Mouse (Mus musculus) CH12.LX (cell line): ENCODE measurements at regions not wholly inside any gene's neighbourhood (a gene's known extent, or its start where the extent isn't known, plus 50 kb on each side); places are given as distances from the start of the nearest gene placed in this dataset.

Source experiments
- DNase-seq: peaks from one replicate; pipeline ENCODE4 v3.0.0-alpha.2; 2013; ENCODE audit errors: extremely low read depth
- H3K27ac ChIP-seq: 2 replicates; pipeline ENCODE4 v1.5.1; 2012; ENCODE audit warnings: low read depth, mild to moderate bottlenecking, control low read depth, moderate library complexity; ENCODE audit not compliant: insufficient read depth
- H3K27me3 ChIP-seq: replicated peaks from 2 replicates; pipeline ENCODE3; 2012; ENCODE audit warnings: inconsistent platforms
- H3K36me3 ChIP-seq, 2 experiments: replicated peaks in 1 of 2; 2 replicates each; pipeline versions ENCODE3 to v1.6.1; 2012; ENCODE audit warnings: inconsistent platforms in 1 of 2, low read length in 1 of 2, mild to moderate bottlenecking in 1 of 2, mixed read lengths in 1 of 2, moderate library complexity in 1 of 2; ENCODE audit not compliant: control insufficient read depth in 1 of 2, insufficient read depth in 1 of 2
- H3K4me1 ChIP-seq, 2 experiments: 2 replicates each; pipeline ENCODE4 v1.6.1; 2012; ENCODE audit warnings: inconsistent platforms in 1 of 2, moderate library complexity in 1 of 2; ENCODE audit not compliant: insufficient read depth in 2 of 2, control insufficient read depth in 1 of 2
- H3K4me2 ChIP-seq: 2 replicates; pipeline ENCODE4 v1.6.1; 2012; ENCODE audit warnings: low read depth, mild to moderate bottlenecking, control low read depth; ENCODE audit not compliant: poor library complexity, insufficient read depth, severe bottlenecking
- H3K4me3 ChIP-seq, 3 experiments: fragments of 150-350 bp in 1 of 3; sonication (generic) in 1 of 3; replicated peaks in 1 of 3; 2 replicates each; pipeline versions ENCODE3 to v1.5.1; 2011 to 2012; ENCODE audit warnings: low read depth in 2 of 3, low read length in 2 of 3, mild to moderate bottlenecking in 2 of 3, moderate library complexity in 2 of 3, control low read depth in 1 of 3, improper control_type of control experiment in 1 of 3, inconsistent platforms in 1 of 3, mixed read lengths in 1 of 3; ENCODE audit not compliant: poor library complexity in 1 of 3
- H3K79me2 ChIP-seq: replicated peaks from 2 replicates; pipeline ENCODE4 v1.6.1; 2012; ENCODE audit warnings: mild to moderate bottlenecking, moderate library complexity; ENCODE audit not compliant: control insufficient read depth, poor library complexity, insufficient read depth, severe bottlenecking; ENCODE audit errors: extremely low read depth
- H3K9ac ChIP-seq: 2 replicates; pipeline ENCODE4 v1.6.1; 2012; ENCODE audit warnings: low read depth, mild to moderate bottlenecking, control low read depth, moderate library complexity; ENCODE audit not compliant: insufficient read depth
- H3K9me3 ChIP-seq: replicated peaks from 2 replicates; pipeline ENCODE3; 2012; ENCODE audit warnings: low read length, inconsistent platforms, mixed read lengths
- BHLHE40 ChIP-seq: IDR thresholded peaks from 2 replicates; pipeline ENCODE4 v1.6.1; 2011; ENCODE audit warnings: mild to moderate bottlenecking, low read depth, low read length, improper control_type of control experiment
- E2F4 ChIP-seq: IDR thresholded peaks from 2 replicates; pipeline ENCODE4 v1.6.1; 2011; ENCODE audit warnings: low read depth, low read length, improper control_type of control experiment; ENCODE audit not compliant: insufficient replicate concordance
- EP300 ChIP-seq: IDR thresholded peaks from 2 replicates; pipeline ENCODE4 v1.6.1; 2011; ENCODE audit warnings: low read length, improper control_type of control experiment
- GABPA ChIP-seq: IDR thresholded peaks from 2 replicates; pipeline ENCODE4 v1.6.1; 2012; ENCODE audit warnings: low read depth, low read length, improper control_type of control experiment, inconsistent platforms; ENCODE audit not compliant: insufficient replicate concordance
- HCFC1 ChIP-seq: IDR thresholded peaks from 2 replicates; pipeline ENCODE4 v1.6.1; 2012; ENCODE audit warnings: low read depth, mild to moderate bottlenecking, inconsistent platforms, low read length, improper control_type of control experiment
- JUND ChIP-seq: conservative IDR thresholded peaks from 2 replicates; pipeline ENCODE4 v1.6.1; 2011; ENCODE audit warnings: low read depth, low read length, improper control_type of control experiment
- MAFK ChIP-seq: IDR thresholded peaks from 2 replicates; pipeline ENCODE4 v1.6.1; 2011; ENCODE audit warnings: low read length, improper control_type of control experiment; ENCODE audit not compliant: insufficient replicate concordance
- MAX ChIP-seq: IDR thresholded peaks from 2 replicates; pipeline ENCODE4 v1.6.1; 2011; ENCODE audit warnings: low read length, improper control_type of control experiment
- MEF2A ChIP-seq: IDR thresholded peaks from 2 replicates; pipeline ENCODE4 v1.6.1; 2014; ENCODE audit warnings: low read depth, mild to moderate bottlenecking, inconsistent platforms, low read length, improper control_type of control experiment, borderline replicate concordance
- MXI1 ChIP-seq: IDR thresholded peaks from 2 replicates; pipeline ENCODE4 v1.6.1; 2011; ENCODE audit warnings: mild to moderate bottlenecking, low read depth, low read length, improper control_type of control experiment
- NRF1 ChIP-seq: IDR thresholded peaks from 2 replicates; pipeline ENCODE4 v1.6.1; 2014; ENCODE audit warnings: low read depth, mild to moderate bottlenecking, inconsistent platforms, low read length, improper control_type of control experiment, moderate library complexity
- PAX5 ChIP-seq: IDR thresholded peaks from 2 replicates; pipeline ENCODE4 v1.6.1; 2012; ENCODE audit warnings: low read length, inconsistent platforms, mixed read lengths
- SIN3A ChIP-seq: IDR thresholded peaks from 2 replicates; pipeline ENCODE4 v1.6.1; 2012; ENCODE audit warnings: low read length, improper control_type of control experiment, inconsistent platforms
- TBP ChIP-seq: conservative IDR thresholded peaks from 2 replicates; pipeline ENCODE4 v1.6.1; 2011; ENCODE audit warnings: low read depth, low read length, improper control_type of control experiment
- TCF12 ChIP-seq: IDR thresholded peaks from 2 replicates; pipeline ENCODE4 v1.6.1; 2014; ENCODE audit warnings: low read depth, mild to moderate bottlenecking, inconsistent platforms, low read length, improper control_type of control experiment
- USF2 ChIP-seq: conservative IDR thresholded peaks from 2 replicates; pipeline ENCODE4 v1.6.1; 2011; ENCODE audit warnings: low read depth, low read length, improper control_type of control experiment
- ZMIZ1 ChIP-seq: IDR thresholded peaks from 2 replicates; pipeline ENCODE4 v1.6.1; 2012; ENCODE audit warnings: low read depth, mild to moderate bottlenecking, inconsistent platforms, low read length, improper control_type of control experiment
- dilution Hi-C: fragments of 300-500 bp; cut with MboI; formaldehyde crosslinking; loops from 2 replicates; pipeline ENCODE4 v1.14.3; 2020; ENCODE audit warnings: low sequenced_read_pairs; ENCODE audit not compliant: extremely low pct_unique_long_range_greater_than_20kb, extremely low pct_ligation_motif_present
- in situ Hi-C: fragments of 300-500 bp; cut with MboI; formaldehyde crosslinking; loops from 3 replicates; pipeline ENCODE4 v1.14.3; 2019; ENCODE audit warnings: low sequenced_read_pairs, low pct_ligation_motif_present, low pct_unique_long_range_greater_than_20kb, mixed read lengths

- Histone ChIP-seq H3K36me3 (no peaks in the 10 kb centered on the region), H3K79me2 (no peaks in the 10 kb centered on the region), H3K27ac (no peak overlapping the region), H3K4me2 (no peak overlapping the region), H3K27me3 (no peaks in the 10 kb centered on the region), H3K9me3 (peaks cover 4% of the 10 kb centered on the region), H3K4me1 (peaks cover 0 to 26% of the 10 kb centered on the region in 2 experiments; a peak in 2 of 4 replicates), H3K4me3 (no peak overlapping the region), H3K9ac (no peak overlapping the region)
- in situ Hi-C loops (no loop called here), dilution Hi-C loops (no loop called here)
- DNase-seq, result no peak
- TF ChIP-seq E2F4, result no peak
- no peak for TF ChIP-seq TBP
- no peak for TF ChIP-seq ZMIZ1
- no peak for TF ChIP-seq PAX5
- no peak for TF ChIP-seq MAFK
- TF ChIP-seq TCF12, result no peak
- no peak for TF ChIP-seq JUND
- no peak for TF ChIP-seq EP300
- no peak for TF ChIP-seq MEF2A
Observed at GRCm38 (mm10) chr9:61640739-61641138, 268.6 kb downstream of the Tle3 start.

- H3K4me2 ChIP-seq, result no peak overlapping the region
- peaks cover 0 to 21% of the 10 kb centered on the region in 2 experiments; a peak in 2 of 4 replicates for H3K4me1 ChIP-seq
- no peak overlapping the region for H3K27ac ChIP-seq
- dilution Hi-C loops, result no loop called here
- DNase-seq, result no peak
- no peaks in the 10 kb centered on the region for H3K79me2 ChIP-seq
- TF ChIP-seq HCFC1, result no peak
- TF ChIP-seq USF2, result no peak
- no peak for TF ChIP-seq NRF1
- no peak for TF ChIP-seq MXI1
- TF ChIP-seq BHLHE40, result no peak
- no peak for TF ChIP-seq MEF2A
- TF ChIP-seq TBP, result no peak
- no peak for TF ChIP-seq MAX
- no peak for TF ChIP-seq SIN3A
- TF ChIP-seq GABPA, result no peak
- TF ChIP-seq PAX5, result no peak
- H3K4me3 ChIP-seq, result no peak overlapping the region
- no peaks in the 10 kb centered on the region for H3K27me3 ChIP-seq
- peaks cover 3% of the 10 kb centered on the region for H3K9me3 ChIP-seq
- H3K36me3 ChIP-seq, result no peaks in the 10 kb centered on the region
- H3K9ac ChIP-seq, result no peak overlapping the region
- in situ Hi-C loops, result no loop called here
Observed at GRCm38 (mm10) chr9:61638908-61639307, 266.7 kb downstream of the Tle3 start.
